Mouse (Mus musculus) hindbrain, embryonic 13.5 days (tissue): Measurements from ENCODE around the gene Man1a. TPM values are rescaled to one million over a fixed set of nuclear protein-coding genes. Genes with fewer than 3 reads are reported as not detected.
A peak's percentile ranks its signal among the peaks of the same experiment; 100 is the strongest.

ENCODE experiments used
- ATAC-seq: fragments of 200-750 bp; cut with Nextera tagmentation; 2 replicates; pipeline ENCODE4 v1.8.0; 2017; ENCODE audit warnings: moderate TSS enrichment; ENCODE audit not compliant: low FRiP score
- H3K27ac ChIP-seq: fragments of 300-500 bp; sonication (generic); 2 replicates; pipeline ENCODE4 v1.5.1; 2015; ENCODE audit warnings: inconsistent platforms, mild to moderate bottlenecking, moderate library complexity
- H3K27me3 ChIP-seq: fragments of 300-500 bp; sonication (generic); 2 replicates; pipeline ENCODE4 v1.6.1; 2015; ENCODE audit warnings: mild to moderate bottlenecking, inconsistent platforms
- H3K36me3 ChIP-seq: fragments of 300-500 bp; sonication (generic); 2 replicates; pipeline ENCODE4 v1.6.1; 2015; ENCODE audit warnings: mild to moderate bottlenecking, inconsistent platforms
- H3K4me1 ChIP-seq: fragments of 300-500 bp; sonication (generic); replicated peaks from 2 replicates; pipeline ENCODE4 v1.6.1; 2015; ENCODE audit warnings: inconsistent platforms
- H3K4me2 ChIP-seq: fragments of 300-500 bp; sonication (generic); 2 replicates; pipeline ENCODE4 v1.6.1; 2015; ENCODE audit warnings: inconsistent platforms, mild to moderate bottlenecking, moderate library complexity
- H3K4me3 ChIP-seq: fragments of 300-500 bp; sonication (generic); 2 replicates; pipeline ENCODE4 v1.5.1; 2015; ENCODE audit warnings: mild to moderate bottlenecking, inconsistent platforms
- H3K9ac ChIP-seq: fragments of 300-500 bp; sonication (generic); 2 replicates; pipeline ENCODE4 v1.6.1; 2015; ENCODE audit warnings: mild to moderate bottlenecking, inconsistent platforms
- H3K9me3 ChIP-seq: fragments of 300-500 bp; sonication (generic); 2 replicates; pipeline ENCODE4 v1.6.1; 2016; ENCODE audit warnings: inconsistent platforms
- WGBS: fragments of 180-500 bp; shearing (Covaris S2); methylation state at CpG from one replicate; pipeline ENCODE4 v1.1.7; 2015; 5-methylcytosine and 5-hydroxymethylcytosine counted together
- polyA plus RNA-seq: library from polyadenylated mRNA; unstranded; fragments of >200 nt; fragmentation: Nextera tagmentation; extraction: Ambion mirVana; gene quantifications from 2 replicates; pipeline ENCODE4 v1.2.1, GENCODE M21; 2015

Man1a gene
- polyA plus RNA-seq, 1 experiment from 2014 or later, result 3.4 TPM

GRCm38 (mm10) chr10:53927904-53928303, 148.5 kb downstream of the Man1a start:
- H3K4me2 ChIP-seq, result no peak overlapping the region
- no peak overlapping the region for H3K27ac ChIP-seq
- no peak overlapping the region for H3K9ac ChIP-seq
- no peaks in the 10 kb centered on the region for H3K4me1 ChIP-seq
- no peaks in the 10 kb centered on the region for H3K27me3 ChIP-seq
- no peaks in the 10 kb centered on the region for H3K9me3 ChIP-seq
- H3K4me3 ChIP-seq, result no peak overlapping the region
- 87% methylated on average over 5 of the region's 5 CpGs for WGBS
- no peaks in the 10 kb centered on the region for H3K36me3 ChIP-seq
- ATAC-seq, result no peak

- no peak for ATAC-seq
- Histone ChIP-seq H3K9ac (no peak overlapping the region), H3K36me3 (no peaks in the 10 kb centered on the region), H3K9me3 (no peaks in the 10 kb centered on the region), H3K4me1 (no peaks in the 10 kb centered on the region), H3K4me2 (no peak overlapping the region), H3K4me3 (no peak overlapping the region), H3K27ac (no peak overlapping the region), H3K27me3 (no peaks in the 10 kb centered on the region)
- 89% methylated on average over 6 of the region's 6 CpGs for WGBS
Observed at GRCm38 (mm10) chr10:53925456-53925855, 151.0 kb downstream of the Man1a start.

GRCm38 (mm10) chr10:53922236-53922635, 154.2 kb downstream of the Man1a start:
- Histone ChIP-seq H3K27me3 (no peaks in the 10 kb centered on the region), H3K27ac (no peak overlapping the region), H3K4me2 (no peak overlapping the region), H3K9ac (no peak overlapping the region), H3K4me3 (no peak overlapping the region), H3K4me1 (no peaks in the 10 kb centered on the region), H3K36me3 (no peaks in the 10 kb centered on the region), H3K9me3 (no peaks in the 10 kb centered on the region)
- no peak for ATAC-seq
- WGBS, result 84% methylated on average over 3 of the region's 3 CpGs

GRCm38 (mm10) chr10:53917517-53917916, 158.9 kb downstream of the Man1a start:
- H3K9ac ChIP-seq, result no peak overlapping the region
- H3K36me3 ChIP-seq, result no peaks in the 10 kb centered on the region
- H3K27me3 ChIP-seq, result no peaks in the 10 kb centered on the region
- H3K27ac ChIP-seq, result no peak overlapping the region
- 76% methylated on average over 3 of the region's 3 CpGs for WGBS
- no peaks in the 10 kb centered on the region for H3K4me1 ChIP-seq
- H3K4me3 ChIP-seq, result no peak overlapping the region
- ATAC-seq, result no peak
- no peak overlapping the region for H3K4me2 ChIP-seq
- no peaks in the 10 kb centered on the region for H3K9me3 ChIP-seq

GRCm38 (mm10) chr10:53915719-53916118, 160.7 kb downstream of the Man1a start:
- WGBS, result 65% methylated on average over 6 of the region's 6 CpGs
- no peaks in the 10 kb centered on the region for H3K27me3 ChIP-seq
- no peak overlapping the region for H3K4me3 ChIP-seq
- no peak overlapping the region for H3K9ac ChIP-seq
- no peak overlapping the region for H3K4me2 ChIP-seq
- no peak for ATAC-seq
- H3K36me3 ChIP-seq, result no peaks in the 10 kb centered on the region
- H3K27ac ChIP-seq, result no peak overlapping the region
- no peaks in the 10 kb centered on the region for H3K9me3 ChIP-seq
- H3K4me1 ChIP-seq, result no peaks in the 10 kb centered on the region

GRCm38 (mm10) chr10:53914974-53915609, 161.3 kb downstream of the Man1a start:
- Histone ChIP-seq H3K27me3 (no peaks in the 10 kb centered on the region), H3K4me1 (no peaks in the 10 kb centered on the region), H3K36me3 (no peaks in the 10 kb centered on the region), H3K9ac (no peak overlapping the region), H3K9me3 (no peaks in the 10 kb centered on the region), H3K4me3 (no peak overlapping the region), H3K27ac (no peak overlapping the region), H3K4me2 (no peak overlapping the region)
- WGBS, result 81% methylated on average over 8 of the region's 8 CpGs
- ATAC-seq, result peak; percentile 36; the same call in 1 of the 2 replicates

- ATAC-seq, result no peak
- WGBS, result 80% methylated on average over 4 of the region's 4 CpGs
- H3K27me3 ChIP-seq, result no peaks in the 10 kb centered on the region
- no peaks in the 10 kb centered on the region for H3K9me3 ChIP-seq
- no peak overlapping the region for H3K4me2 ChIP-seq
- H3K4me3 ChIP-seq, result no peak overlapping the region
- no peaks in the 10 kb centered on the region for H3K36me3 ChIP-seq
- H3K4me1 ChIP-seq, result no peaks in the 10 kb centered on the region
- no peak overlapping the region for H3K9ac ChIP-seq
- no peak overlapping the region for H3K27ac ChIP-seq
Observed at GRCm38 (mm10) chr10:53913546-53914312, 162.7 kb downstream of the Man1a start.

- no peak overlapping the region for H3K4me3 ChIP-seq
- no peak overlapping the region for H3K27ac ChIP-seq
- H3K27me3 ChIP-seq, result no peaks in the 10 kb centered on the region
- H3K4me1 ChIP-seq, result no peaks in the 10 kb centered on the region
- H3K4me2 ChIP-seq, result no peak overlapping the region
- no peak overlapping the region for H3K9ac ChIP-seq
- WGBS, result 87% methylated on average over 4 of the region's 4 CpGs
- ATAC-seq, result no peak
- no peaks in the 10 kb centered on the region for H3K36me3 ChIP-seq
- no peaks in the 10 kb centered on the region for H3K9me3 ChIP-seq
Observed at GRCm38 (mm10) chr10:53889512-53889911, 186.9 kb downstream of the Man1a start.

- ATAC-seq, result no peak
- 85% methylated on average over 10 of the region's 10 CpGs for WGBS
- no peak overlapping the region for H3K27ac ChIP-seq
- no peaks in the 10 kb centered on the region for H3K36me3 ChIP-seq
- H3K4me3 ChIP-seq, result no peak overlapping the region
- no peaks in the 10 kb centered on the region for H3K9me3 ChIP-seq
- no peaks in the 10 kb centered on the region for H3K4me1 ChIP-seq
- H3K27me3 ChIP-seq, result no peaks in the 10 kb centered on the region
- no peak overlapping the region for H3K9ac ChIP-seq
- no peak overlapping the region for H3K4me2 ChIP-seq
Observed at GRCm38 (mm10) chr10:53888382-53889110, 187.9 kb downstream of the Man1a start.

GRCm38 (mm10) chr10:53886475-53886874, 189.9 kb downstream of the Man1a start:
- Histone ChIP-seq H3K9ac (no peak overlapping the region), H3K4me2 (no peak overlapping the region), H3K36me3 (no peaks in the 10 kb centered on the region), H3K4me1 (no peaks in the 10 kb centered on the region), H3K27ac (no peak overlapping the region), H3K27me3 (no peaks in the 10 kb centered on the region), H3K4me3 (no peak overlapping the region), H3K9me3 (no peaks in the 10 kb centered on the region)
- 84% methylated on average over 5 of the region's 5 CpGs for WGBS
- ATAC-seq, result no peak

- H3K9me3 ChIP-seq, result no peaks in the 10 kb centered on the region
- H3K4me2 ChIP-seq, result no peak overlapping the region
- H3K27ac ChIP-seq, result no peak overlapping the region
- H3K4me3 ChIP-seq, result no peak overlapping the region
- H3K27me3 ChIP-seq, result no peaks in the 10 kb centered on the region
- no peak for ATAC-seq
- no peaks in the 10 kb centered on the region for H3K36me3 ChIP-seq
- no peak overlapping the region for H3K9ac ChIP-seq
- no peaks in the 10 kb centered on the region for H3K4me1 ChIP-seq
Observed at GRCm38 (mm10) chr10:53881310-53881709, 195.1 kb downstream of the Man1a start.

- Histone ChIP-seq H3K27me3 (no peaks in the 10 kb centered on the region), H3K36me3 (no peaks in the 10 kb centered on the region), H3K27ac (no peak overlapping the region), H3K4me2 (no peak overlapping the region), H3K4me3 (no peak overlapping the region), H3K4me1 (no peaks in the 10 kb centered on the region), H3K9ac (no peak overlapping the region), H3K9me3 (no peaks in the 10 kb centered on the region)
- WGBS, result 86% methylated on average over 4 of the region's 4 CpGs
- ATAC-seq, result no peak
Observed at GRCm38 (mm10) chr10:53875896-53876295, 200.5 kb downstream of the Man1a start.
